Mouse (Mus musculus): ENCODE data around the gene Plekhj1.

DNA sequence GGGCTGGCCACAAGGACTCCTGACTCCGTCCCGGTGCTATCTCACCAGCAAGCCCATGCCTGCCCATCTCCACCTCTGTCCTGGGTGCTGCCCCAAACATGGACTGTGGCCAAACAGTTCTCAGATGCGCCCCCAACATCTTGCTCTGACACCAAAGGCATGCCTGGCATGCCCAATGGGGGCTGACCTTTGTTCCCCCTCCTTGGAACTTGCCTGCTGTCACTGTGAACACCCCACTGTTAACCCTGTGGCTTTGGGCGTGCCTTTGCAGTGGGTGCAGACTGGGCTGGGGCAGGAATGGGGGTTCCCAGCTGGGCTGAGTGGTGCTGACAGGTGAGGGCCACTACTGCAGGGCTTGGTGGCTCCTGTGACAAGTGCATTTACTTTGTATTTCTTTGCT is 4.6 kb downstream of the Plekhj1 start:
- TF ChIP-seq EP300 (IDR thresholded peaks at IDR 0.05; ENCODE audit: insufficient read depth, low read depth, low read length) (no peak), CTCF (IDR thresholded peaks at IDR 0.05; ENCODE audit: low read depth, low read length) (no peak), POLR2A (IDR thresholded peaks at IDR 0.05; ENCODE audit: insufficient read depth, low read length) (no peak)

Data from ES-Bruce4 (cell line).